Mouse (Mus musculus) adrenal gland (tissue): ENCODE data around the gene Rfx4.

Experiments used
- intact Hi-C: fragments of 180-260 bp; cut with DNase I; formaldehyde crosslinking; loops from one replicate; pipeline ENCODE4 v1.15.1; 2025
- long read RNA-seq, 2 experiments: library from polyadenylated mRNA; unstranded; transcript quantifications; one replicate each; pipeline ENCODE4 v2.0.0; 2020; ENCODE audit warnings: borderline replicate concordance in 1 of 2; ENCODE audit not compliant: insufficient replicate concordance in 1 of 2

Gene Rfx4
- long read RNA-seq, experiment 1, result 0 reads
- long read RNA-seq, experiment 2, result 0 reads

- intact Hi-C loops, result no loop called here
These were observed at the start of gene Rfx4 for GRCm38 (mm10) chr10:84755786-84756203. Rfx4 (plus strand) TSS chr10:84756062.

GRCm38 (mm10) chr10:84706543-84706942, 49.3 kb upstream of the Rfx4 start:
- intact Hi-C loops, result no loop called here

- intact Hi-C loops, result no loop called here
These were observed 48.6 kb upstream of the Rfx4 start for GRCm38 (mm10) chr10:84707226-84707625.

- intact Hi-C loops, result no loop called here
These were observed 47.9 kb upstream of the Rfx4 start for GRCm38 (mm10) chr10:84707752-84708530.

GRCm38 (mm10) chr10:84710192-84710591, 45.7 kb upstream of the Rfx4 start:
- intact Hi-C loops, result no loop called here

GRCm38 (mm10) chr10:84710827-84711226, 45.0 kb upstream of the Rfx4 start:
- intact Hi-C loops, result no loop called here

GRCm38 (mm10) chr10:84711479-84711878, 44.4 kb upstream of the Rfx4 start:
- intact Hi-C loops, result no loop called here

GRCm38 (mm10) chr10:84711940-84712339, 43.9 kb upstream of the Rfx4 start:
- intact Hi-C loops, result no loop called here

GRCm38 (mm10) chr10:84712532-84712931, 43.3 kb upstream of the Rfx4 start:
- intact Hi-C loops, result no loop called here

- intact Hi-C loops, result no loop called here
These were observed 42.8 kb upstream of the Rfx4 start for GRCm38 (mm10) chr10:84713043-84713442.

GRCm38 (mm10) chr10:84715639-84716038, 40.2 kb upstream of the Rfx4 start:
- intact Hi-C loops, result no loop called here

GRCm38 (mm10) chr10:84716581-84716980, 39.3 kb upstream of the Rfx4 start:
- intact Hi-C loops, result no loop called here

GRCm38 (mm10) chr10:84722711-84723110, 33.2 kb upstream of the Rfx4 start:
- intact Hi-C loops, result no loop called here

GRCm38 (mm10) chr10:84727005-84727404, 28.9 kb upstream of the Rfx4 start:
- intact Hi-C loops, result no loop called here

GRCm38 (mm10) chr10:84727760-84728159, 28.1 kb upstream of the Rfx4 start:
- intact Hi-C loops, result no loop called here

GRCm38 (mm10) chr10:84730078-84730477, 25.8 kb upstream of the Rfx4 start:
- intact Hi-C loops, result no loop called here

- intact Hi-C loops, result no loop called here
These were observed 24.9 kb upstream of the Rfx4 start for GRCm38 (mm10) chr10:84730956-84731355.

- intact Hi-C loops, result no loop called here
These were observed 22.4 kb upstream of the Rfx4 start for GRCm38 (mm10) chr10:84733511-84733910.

- intact Hi-C loops, result no loop called here
These were observed 744 bp upstream of the Rfx4 start for GRCm38 (mm10) chr10:84754851-84755785.

GRCm38 (mm10) chr10:84756435-84757095, 703 bp downstream of the Rfx4 start:
- intact Hi-C loops, result no loop called here

GRCm38 (mm10) chr10:84757426-84758199, 1.8 kb downstream of the Rfx4 start:
- intact Hi-C loops, result no loop called here
